Mouse (Mus musculus): ENCODE results near the gene Cops3.
"Not testable (repeated sequence)": the region's sequence is repeated elsewhere in the genome, so short reads cannot be mapped to it uniquely, and the experiment has no call there.

Gene Cops3

GRCm38 (mm10) chr11:59839459-59840126 is at the start of gene Cops3:
Gene Cops3 (minus strand): TSS chr11:59839838.
- peak; percentile 94 to 95 for DNase-seq

GRCm38 (mm10) chr11:59888151-59888550 is 48.5 kb upstream of the Cops3 start:
- DNase-seq, result no peak

GRCm38 (mm10) chr11:59886952-59887351 is 47.3 kb upstream of the Cops3 start:
- no peak for DNase-seq

GRCm38 (mm10) chr11:59885217-59885986 is 45.8 kb upstream of the Cops3 start:
- DNase-seq, result peak; percentile 21 to 25

- DNase-seq, result peak; percentile 72 to 77
Observed at GRCm38 (mm10) chr11:59880031-59880430, 40.4 kb upstream of the Cops3 start.

GRCm38 (mm10) chr11:59872124-59872523 is 32.5 kb upstream of the Cops3 start:
- DNase-seq, result no peak

- DNase-seq, result no peak
Observed at GRCm38 (mm10) chr11:59864316-59864715, 24.7 kb upstream of the Cops3 start.

GRCm38 (mm10) chr11:59860467-59860866 is 20.8 kb upstream of the Cops3 start:
- DNase-seq, result no peak

GRCm38 (mm10) chr11:59852865-59853264 is 13.2 kb upstream of the Cops3 start:
- DNase-seq, result no peak

- peak; percentile 62 to 66 for DNase-seq
Observed at GRCm38 (mm10) chr11:59847891-59848884, 8.6 kb upstream of the Cops3 start.

GRCm38 (mm10) chr11:59847131-59847530 is 7.5 kb upstream of the Cops3 start:
- DNase-seq, result peak; percentile 66 to 67

- no peak for DNase-seq
Observed at GRCm38 (mm10) chr11:59846311-59846710, 6.7 kb upstream of the Cops3 start.

- peak; percentile 92 to 93 for DNase-seq
Observed at GRCm38 (mm10) chr11:59839008-59839458, 605 bp downstream of the Cops3 start, which contains the start of gene Nt5m. Gene Nt5m (plus strand): TSS chr11:59839447.

GRCm38 (mm10) chr11:59838426-59838825 is 1.2 kb downstream of the Cops3 start:
- DNase-seq, result no peak

GRCm38 (mm10) chr11:59837789-59838188 is 1.8 kb downstream of the Cops3 start:
- DNase-seq, result not testable (repeated sequence)

GRCm38 (mm10) chr11:59821625-59822024 is 18.0 kb downstream of the Cops3 start:
- no peak for DNase-seq

- no peak for DNase-seq
Observed at GRCm38 (mm10) chr11:59817916-59818315, 21.7 kb downstream of the Cops3 start.

GRCm38 (mm10) chr11:59815482-59816065 is 24.1 kb downstream of the Cops3 start:
- DNase-seq, result no peak

GRCm38 (mm10) chr11:59814936-59815335 is 24.7 kb downstream of the Cops3 start:
- DNase-seq, result no peak

- DNase-seq, result no peak
Observed at GRCm38 (mm10) chr11:59814311-59814710, 25.3 kb downstream of the Cops3 start.

GRCm38 (mm10) chr11:59813276-59813675 is 26.4 kb downstream of the Cops3 start:
- DNase-seq, result no peak

- no peak for DNase-seq
Observed at GRCm38 (mm10) chr11:59811211-59811610, 28.4 kb downstream of the Cops3 start.

All from B cell, adult 2 months (primary cell).